Mouse (Mus musculus): ENCODE measurements around the gene Nsd2. TPM values are rescaled to one million over a fixed set of nuclear protein-coding genes. Genes with fewer than 3 reads are reported as not detected.

Gene Nsd2
- polyA plus RNA-seq, 1 experiment from 2014 or later: 68.8 TPM

DNA sequence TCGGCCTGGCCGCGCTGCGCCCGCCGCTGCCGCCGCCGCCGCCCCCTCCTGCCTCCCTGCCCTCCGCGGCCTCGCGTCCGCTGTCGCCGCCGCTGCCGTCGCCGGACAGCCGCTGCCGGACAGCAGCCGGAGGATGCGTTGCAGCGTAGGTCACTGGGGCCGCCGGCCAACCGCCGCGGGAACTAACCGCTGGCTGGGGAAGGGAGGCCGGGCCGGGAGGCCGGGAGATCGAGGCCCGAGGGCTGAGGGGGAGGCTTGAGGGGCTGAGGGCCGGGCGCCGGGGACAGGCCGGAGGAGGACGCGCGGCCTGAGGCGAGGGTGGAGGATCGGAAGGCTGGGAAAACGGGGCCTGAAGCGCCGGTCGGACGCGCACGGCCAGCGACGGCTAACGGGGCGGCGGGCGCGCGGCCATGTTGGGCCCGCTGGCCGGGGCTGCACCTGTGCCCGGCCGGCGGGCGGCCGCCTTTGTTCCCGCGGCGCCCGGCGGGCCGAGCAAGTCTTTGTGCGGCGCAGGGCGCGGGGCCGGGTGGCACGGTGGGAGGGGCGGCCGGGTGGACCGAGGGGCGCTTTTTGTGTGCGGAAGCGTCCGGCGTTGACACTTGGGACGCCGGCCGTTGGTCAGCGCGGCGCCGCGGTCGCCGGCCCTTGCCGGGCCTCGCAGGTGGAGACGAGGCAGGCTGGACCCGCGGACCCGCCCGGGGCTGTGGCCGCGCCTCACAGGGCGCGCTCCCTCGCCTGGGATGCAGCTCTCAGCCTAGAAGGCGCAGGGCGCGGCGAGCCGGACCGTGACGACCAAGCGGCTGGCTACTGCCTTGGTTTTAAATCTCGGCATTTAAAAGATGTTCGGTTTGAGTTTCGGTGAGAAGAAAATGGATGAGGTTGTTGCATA is 452 bp downstream of the Nsd2 start:
- H3K36me3 ChIP-seq: no peaks in the 10 kb centered on the region
- peak; percentile 54 for ATAC-seq (ENCODE audit: low read depth)
- H3K27me3 ChIP-seq: no peaks in the 10 kb centered on the region
- peak overlapping the region; percentile 100 for H3K4me3 ChIP-seq
- H3K9ac ChIP-seq: peak overlapping the region; percentile 100
- H3K4me1 ChIP-seq (replicated peaks): peaks cover 58% of the 10 kb centered on the region
- peak overlapping the region; percentile 100 for H3K27ac ChIP-seq (replicated peaks)
- under 1% methylated on average over 90 of the region's 121 CpGs for WGBS
- H3K4me2 ChIP-seq: peak overlapping the region; percentile 81
- no peaks in the 10 kb centered on the region for H3K9me3 ChIP-seq

- H3K9me3 ChIP-seq: no peaks in the 10 kb centered on the region
- no peak for ATAC-seq (ENCODE audit: low read depth)
- no peak overlapping the region for H3K27ac ChIP-seq (replicated peaks)
- WGBS: 44% methylated on average over 2 of the region's 2 CpGs
- H3K36me3 ChIP-seq: no peaks in the 10 kb centered on the region
- peak overlapping the region; percentile 100 for H3K9ac ChIP-seq
- H3K4me2 ChIP-seq: peak overlapping the region; percentile 81
- no peaks in the 10 kb centered on the region for H3K27me3 ChIP-seq
- H3K4me3 ChIP-seq: peak overlapping the region; percentile 100
- H3K4me1 ChIP-seq (replicated peaks): peaks cover 67% of the 10 kb centered on the region
Observed at GRCm38 (mm10) chr5:33821901-33822427, 1.4 kb downstream of the Nsd2 start.

- Histone ChIP-seq H3K4me2 (peak overlapping the region; percentile 81), H3K9ac (peak overlapping the region; percentile 100), H3K27me3 (no peaks in the 10 kb centered on the region), H3K36me3 (no peaks in the 10 kb centered on the region), H3K4me1 (replicated peaks) (peaks cover 71% of the 10 kb centered on the region), H3K4me3 (peak overlapping the region; percentile 100), H3K27ac (replicated peaks) (no peak overlapping the region), H3K9me3 (no peaks in the 10 kb centered on the region)
- ATAC-seq (ENCODE audit: low read depth): no peak
- 25% methylated on average over 3 of the region's 3 CpGs for WGBS
Observed at GRCm38 (mm10) chr5:33822456-33822855, 1.9 kb downstream of the Nsd2 start.

DNA sequence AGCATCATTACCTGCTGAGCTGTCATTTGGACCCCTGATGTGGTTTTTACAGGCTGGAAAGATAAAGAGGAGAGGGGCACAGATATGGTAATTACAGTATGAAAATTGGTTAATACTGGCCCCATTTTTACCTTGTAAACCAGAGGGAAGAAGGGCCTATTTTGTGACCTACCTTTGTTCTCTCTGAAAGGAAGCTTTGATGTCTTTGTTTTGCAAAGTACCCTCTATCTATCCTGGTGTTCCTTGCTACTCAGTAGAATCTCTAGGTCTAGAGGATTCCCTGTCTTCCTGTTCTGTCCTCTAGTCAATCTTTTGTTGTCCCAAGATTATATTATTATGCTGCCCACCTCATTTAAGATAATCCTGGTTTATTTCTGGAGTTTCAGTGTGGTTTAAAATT is 5.5 kb downstream of the Nsd2 start:
- H3K4me2 ChIP-seq: peak overlapping the region; percentile 20
- peaks cover 59% of the 10 kb centered on the region for H3K4me1 ChIP-seq (replicated peaks)
- 0 out of 2 replicates have a peak, but pooled peaks cover 2% of the 10 kb centered on the region for H3K36me3 ChIP-seq

DNA sequence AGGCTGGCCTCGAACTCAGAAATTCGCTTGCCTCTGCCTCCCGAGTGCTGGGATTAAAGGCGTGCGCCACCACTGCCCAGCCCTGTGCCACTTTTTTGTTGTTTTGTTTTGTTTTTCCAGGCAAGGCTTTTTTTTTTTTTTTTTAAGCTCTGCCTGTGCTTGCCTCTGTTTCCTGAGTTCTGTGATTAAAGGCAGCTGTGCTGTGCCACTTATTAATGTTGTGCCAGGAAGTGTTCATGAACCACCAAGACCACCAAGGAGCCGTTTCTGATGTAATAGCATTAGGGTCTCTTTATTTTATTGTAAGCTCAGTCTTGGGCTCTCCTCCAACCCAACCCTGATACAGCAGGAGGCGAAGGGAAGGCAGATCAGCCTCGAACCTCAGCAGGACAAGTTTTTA is 7.6 kb downstream of the Nsd2 start:
- Histone ChIP-seq H3K9ac (no peak overlapping the region), H3K9me3 (no peaks in the 10 kb centered on the region), H3K27me3 (no peaks in the 10 kb centered on the region), H3K4me2 (no peak overlapping the region), H3K4me1 (replicated peaks) (peaks cover 45% of the 10 kb centered on the region), H3K36me3 (0 out of 2 replicates have a peak, but pooled peaks cover 6% of the 10 kb centered on the region), H3K4me3 (no peak overlapping the region), H3K27ac (replicated peaks) (no peak overlapping the region)
- WGBS: 85% methylated on average over 8 of the region's 8 CpGs
- no peak for ATAC-seq (ENCODE audit: low read depth)

More for the DNA sequence above, 5.5 kb downstream of the Nsd2 start:
- no peaks in the 10 kb centered on the region for H3K9me3 ChIP-seq
- H3K27me3 ChIP-seq: no peaks in the 10 kb centered on the region
- no peak for ATAC-seq (ENCODE audit: low read depth)
- no peak overlapping the region; the same call in 1 of the 2 replicates for H3K27ac ChIP-seq (replicated peaks)
- no peak overlapping the region for H3K9ac ChIP-seq
- no peak overlapping the region for H3K4me3 ChIP-seq

- WGBS: 94% methylated on average over 3 of the region's 3 CpGs
- ATAC-seq (ENCODE audit: low read depth): no peak
- Histone ChIP-seq H3K36me3 (0 out of 2 replicates have a peak, but pooled peaks cover 6% of the 10 kb centered on the region), H3K27me3 (no peaks in the 10 kb centered on the region), H3K4me2 (no peak overlapping the region), H3K4me3 (no peak overlapping the region), H3K9ac (no peak overlapping the region), H3K9me3 (no peaks in the 10 kb centered on the region), H3K27ac (replicated peaks) (no peak overlapping the region), H3K4me1 (replicated peaks) (peaks cover 28% of the 10 kb centered on the region)
Observed at GRCm38 (mm10) chr5:33829958-33830357, 9.4 kb downstream of the Nsd2 start.

GRCm38 (mm10) chr5:33830832-33831231 is 10.3 kb downstream of the Nsd2 start:
- no peak for ATAC-seq (ENCODE audit: low read depth)
- WGBS: 69% methylated on average over 1 of the region's 1 CpGs

GRCm38 (mm10) chr5:33841331-33841730 is 20.8 kb downstream of the Nsd2 start:
- no peak overlapping the region for H3K27ac ChIP-seq (replicated peaks)
- H3K36me3 ChIP-seq: peaks cover 20% of the 10 kb centered on the region
- no peak for ATAC-seq (ENCODE audit: low read depth)
- H3K9me3 ChIP-seq: no peaks in the 10 kb centered on the region
- no peak overlapping the region for H3K4me3 ChIP-seq
- no peak overlapping the region for H3K9ac ChIP-seq
- 97% methylated on average over 1 of the region's 1 CpGs for WGBS
- no peaks in the 10 kb centered on the region; the same call in 1 of the 2 replicates for H3K4me1 ChIP-seq (replicated peaks)
- no peaks in the 10 kb centered on the region for H3K27me3 ChIP-seq
- no peak overlapping the region for H3K4me2 ChIP-seq

More at GRCm38 (mm10) chr5:33830832-33831231, 10.3 kb downstream of the Nsd2 start:
- Histone ChIP-seq H3K9ac (no peak overlapping the region), H3K36me3 (0 out of 2 replicates have a peak, but pooled peaks cover 6% of the 10 kb centered on the region), H3K4me2 (no peak overlapping the region), H3K27ac (replicated peaks) (no peak overlapping the region), H3K27me3 (no peaks in the 10 kb centered on the region), H3K4me1 (replicated peaks) (peaks cover 20% of the 10 kb centered on the region), H3K4me3 (no peak overlapping the region), H3K9me3 (no peaks in the 10 kb centered on the region)

DNA sequence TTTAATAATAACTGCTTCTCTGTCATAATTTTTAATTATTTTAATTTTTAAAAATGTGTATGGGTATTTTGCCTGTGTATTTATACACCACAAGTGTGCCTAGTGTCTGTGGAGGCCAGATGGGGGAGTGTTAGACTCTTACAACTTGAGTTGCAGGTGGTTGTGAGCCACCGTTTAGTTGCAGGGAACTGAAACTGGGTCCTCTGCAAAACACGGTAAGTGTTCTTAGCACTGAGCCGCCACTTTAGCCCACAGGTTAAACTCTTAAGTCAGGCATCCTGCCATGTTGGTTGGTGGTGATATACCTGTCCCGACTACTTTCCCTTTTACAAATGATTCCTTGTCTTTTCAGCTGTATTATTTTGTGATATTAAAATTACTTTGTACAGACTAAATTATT is 22.0 kb downstream of the Nsd2 start:
- Histone ChIP-seq H3K4me2 (no peak overlapping the region), H3K9ac (no peak overlapping the region), H3K27ac (replicated peaks) (no peak overlapping the region), H3K9me3 (no peaks in the 10 kb centered on the region), H3K27me3 (no peaks in the 10 kb centered on the region), H3K4me3 (no peak overlapping the region), H3K36me3 (peaks cover 29% of the 10 kb centered on the region), H3K4me1 (replicated peaks) (no peaks in the 10 kb centered on the region; the same call in 1 of the 2 replicates)
- ATAC-seq (ENCODE audit: low read depth): no peak
- WGBS: 89% methylated on average over 4 of the region's 4 CpGs

DNA sequence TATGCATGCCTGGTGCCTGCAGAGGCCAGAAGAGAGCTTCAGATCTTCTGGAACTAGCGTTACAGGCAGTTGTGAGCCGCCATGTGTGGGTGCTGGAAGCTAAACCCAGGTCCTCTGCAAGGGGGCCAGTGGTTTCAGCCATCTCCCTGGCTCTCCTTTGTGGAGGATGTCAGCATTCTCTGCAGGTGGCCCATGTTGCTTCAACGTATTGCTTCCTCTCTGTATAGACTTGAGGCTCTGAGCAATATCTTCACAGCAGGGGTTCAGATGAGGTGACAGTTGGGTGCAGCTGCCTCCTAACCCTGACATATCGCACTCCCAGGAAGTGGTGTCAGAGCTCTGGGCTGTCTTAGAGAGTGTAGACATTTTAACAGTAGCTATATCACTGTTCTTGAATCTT is 30.9 kb downstream of the Nsd2 start:
- no peak overlapping the region for H3K4me2 ChIP-seq
- peaks cover 42% of the 10 kb centered on the region for H3K36me3 ChIP-seq
- H3K9ac ChIP-seq: no peak overlapping the region
- no peak overlapping the region for H3K4me3 ChIP-seq
- no peak for ATAC-seq (ENCODE audit: low read depth)
- WGBS: 88% methylated on average over 4 of the region's 4 CpGs
- H3K27ac ChIP-seq (replicated peaks): no peak overlapping the region
- H3K4me1 ChIP-seq (replicated peaks): no peaks in the 10 kb centered on the region
- H3K9me3 ChIP-seq: no peaks in the 10 kb centered on the region
- no peaks in the 10 kb centered on the region for H3K27me3 ChIP-seq

DNA sequence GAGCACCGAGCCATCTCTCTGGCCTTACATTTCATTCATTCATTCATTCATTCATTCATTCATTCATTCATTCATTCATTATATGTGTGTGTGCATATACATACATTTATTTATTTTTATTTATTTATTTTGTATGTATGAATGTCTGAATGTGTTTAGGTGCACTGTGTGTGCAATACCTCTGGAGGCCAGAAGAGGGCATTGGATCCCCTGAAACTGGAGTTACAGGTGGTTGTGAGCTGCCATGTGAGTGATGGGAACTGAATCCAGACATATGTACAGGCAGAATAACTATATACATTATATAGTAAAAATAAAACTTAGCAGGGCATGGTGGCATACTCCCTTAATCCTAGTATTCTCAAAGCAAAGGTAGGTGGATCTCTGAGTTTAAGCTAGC is 32.6 kb downstream of the Nsd2 start:
- WGBS: 93% methylated on average over 1 of the region's 1 CpGs
- no peak overlapping the region for H3K9ac ChIP-seq
- no peaks in the 10 kb centered on the region for H3K9me3 ChIP-seq
- peaks cover 47% of the 10 kb centered on the region for H3K36me3 ChIP-seq
- ATAC-seq (ENCODE audit: low read depth): no peak
- H3K4me3 ChIP-seq: no peak overlapping the region
- no peak overlapping the region for H3K4me2 ChIP-seq
- H3K27ac ChIP-seq (replicated peaks): no peak overlapping the region
- no peaks in the 10 kb centered on the region for H3K4me1 ChIP-seq (replicated peaks)
- no peaks in the 10 kb centered on the region for H3K27me3 ChIP-seq

GRCm38 (mm10) chr5:33854019-33854418 is 33.5 kb downstream of the Nsd2 start:
- Histone ChIP-seq H3K27ac (replicated peaks) (no peak overlapping the region), H3K4me1 (replicated peaks) (no peaks in the 10 kb centered on the region), H3K4me3 (no peak overlapping the region), H3K36me3 (peaks cover 57% of the 10 kb centered on the region), H3K27me3 (no peaks in the 10 kb centered on the region), H3K4me2 (no peak overlapping the region), H3K9me3 (no peaks in the 10 kb centered on the region), H3K9ac (no peak overlapping the region)
- ATAC-seq (ENCODE audit: low read depth): no peak
- WGBS: 70% methylated on average over 2 of the region's 2 CpGs
